Mouse (Mus musculus) intestine, embryonic 14.5 days (tissue): ENCODE measurements around the gene Zp3. TPM values are rescaled to one million over a fixed set of nuclear protein-coding genes. Genes with fewer than 3 reads are reported as not detected.

Experiments used
- ATAC-seq: fragments of 200-750 bp; cut with Nextera tagmentation; replicated peaks from 2 replicates; pipeline ENCODE4 v1.8.0; 2017; ENCODE audit warnings: low read depth, moderate number of reproducible peaks, moderate TSS enrichment, moderate library complexity; ENCODE audit not compliant: low FRiP score, low TSS enrichment
- DNase-seq: peaks from one replicate; pipeline ENCODE4 v3.0.0-alpha.2; 2018; ENCODE audit warnings: low spot score
- H3K27ac ChIP-seq: fragments of 300-500 bp; sonication (generic); 2 replicates; pipeline ENCODE4 v1.5.1; 2014; ENCODE audit warnings: low read depth, mild to moderate bottlenecking, control low read depth
- H3K27me3 ChIP-seq: fragments of 300-500 bp; sonication (generic); replicated peaks from 2 replicates; pipeline ENCODE4 v1.6.1; 2014; ENCODE audit warnings: low read length, control low read depth; ENCODE audit not compliant: control insufficient read depth, insufficient read depth
- H3K36me3 ChIP-seq: fragments of 300-500 bp; sonication (generic); 2 replicates; pipeline ENCODE4 v1.6.1; 2014; ENCODE audit warnings: low read length, control low read depth; ENCODE audit not compliant: control insufficient read depth, insufficient read depth
- H3K4me1 ChIP-seq: fragments of 300-500 bp; sonication (generic); replicated peaks from 2 replicates; pipeline ENCODE4 v1.6.1; 2014; ENCODE audit warnings: low read length, control low read depth, mixed read lengths; ENCODE audit not compliant: control insufficient read depth, insufficient read depth
- H3K4me2 ChIP-seq: fragments of 300-500 bp; sonication (generic); 2 replicates; pipeline ENCODE4 v1.6.1; 2014; ENCODE audit warnings: low read length
- H3K4me3 ChIP-seq: fragments of 300-500 bp; sonication (generic); 2 replicates; pipeline ENCODE4 v1.5.1; 2014; ENCODE audit warnings: low read depth, low read length, control low read depth, mixed read lengths
- H3K9ac ChIP-seq: fragments of 300-500 bp; sonication (generic); 2 replicates; pipeline ENCODE4 v1.6.1; 2014; ENCODE audit warnings: mild to moderate bottlenecking, low read length
- H3K9me3 ChIP-seq: fragments of 300-500 bp; sonication (generic); 2 replicates; pipeline ENCODE4 v1.6.1; 2016; ENCODE audit warnings: low read length, control low read depth; ENCODE audit not compliant: control insufficient read depth
- WGBS: fragments of 180-500 bp; shearing (Covaris S2); extraction: QIAGEN DNeasy Blood & Tissue Kit; methylation state at CpG from one replicate; pipeline ENCODE4 v1.1.7; 2014; 5-methylcytosine and 5-hydroxymethylcytosine counted together
- polyA plus RNA-seq: library from polyadenylated mRNA; unstranded; fragments of >200 nt; fragmentation: Nextera tagmentation; extraction: Ambion mirVana; gene quantifications from 2 replicates; pipeline ENCODE4 v1.2.1, GENCODE M21; 2014

Zp3 gene
- polyA plus RNA-seq, 1 experiment from 2014 or later = not detected

- Histone ChIP-seq H3K9ac (no peak overlapping the region), H3K4me2 (no peak overlapping the region), H3K4me3 (no peak overlapping the region), H3K27me3 (no peaks in the 10 kb centered on the region), H3K27ac (no peak overlapping the region), H3K9me3 (no peaks in the 10 kb centered on the region), H3K4me1 (no peaks in the 10 kb centered on the region), H3K36me3 (no peaks in the 10 kb centered on the region)
- ATAC-seq = no peak
- 58% methylated on average over 11 of the region's 11 CpGs for WGBS
- no peak for DNase-seq
These were observed 7.3 kb downstream of the Zp3 start for GRCm38 (mm10) chr5:135987248-135987647.

GRCm38 (mm10) chr5:135990601-135991000, 10.7 kb downstream of the Zp3 start:
- no peak overlapping the region for H3K27ac ChIP-seq
- 75% methylated on average over 5 of the region's 5 CpGs for WGBS
- peaks cover 4% of the 10 kb centered on the region; the same call in 1 of the 2 replicates for H3K4me1 ChIP-seq
- ATAC-seq (no peak), DNase-seq (no peak)
- no peak overlapping the region for H3K4me2 ChIP-seq
- H3K4me3 ChIP-seq = no peak overlapping the region
- H3K36me3 ChIP-seq = no peaks in the 10 kb centered on the region
- H3K27me3 ChIP-seq = no peaks in the 10 kb centered on the region
- H3K9me3 ChIP-seq = no peaks in the 10 kb centered on the region
- H3K9ac ChIP-seq = no peak overlapping the region

- DNase-seq (no peak), ATAC-seq (no peak)
- no peak overlapping the region for H3K4me2 ChIP-seq
These were observed 13.6 kb downstream of the Zp3 start for GRCm38 (mm10) chr5:135993381-135993965.

GRCm38 (mm10) chr5:135994335-135994724, 14.4 kb downstream of the Zp3 start:
- Histone ChIP-seq H3K27me3 (no peaks in the 10 kb centered on the region), H3K4me1 (peaks cover 8% of the 10 kb centered on the region; the same call in 1 of the 2 replicates), H3K36me3 (peaks cover 31% of the 10 kb centered on the region), H3K4me3 (peak overlapping the region; percentile 71; the same call in 1 of the 2 replicates), H3K9me3 (no peaks in the 10 kb centered on the region), H3K4me2 (no peak overlapping the region), H3K27ac (no peak overlapping the region), H3K9ac (no peak overlapping the region)
- 69% methylated on average over 8 of the region's 8 CpGs for WGBS
- DNase-seq (no peak), ATAC-seq (peak; percentile 16; the same call in 1 of the 2 replicates)

More at GRCm38 (mm10) chr5:135993381-135993965, 13.6 kb downstream of the Zp3 start:
- Histone ChIP-seq H3K36me3 (peaks cover 22% of the 10 kb centered on the region), H3K27me3 (no peaks in the 10 kb centered on the region), H3K9ac (no peak overlapping the region), H3K27ac (no peak overlapping the region), H3K9me3 (no peaks in the 10 kb centered on the region), H3K4me1 (peaks cover 8% of the 10 kb centered on the region; the same call in 1 of the 2 replicates), H3K4me3 (no peak overlapping the region)
- 47% methylated on average over 5 of the region's 5 CpGs for whole genome bisulfite sequencing

- peak within 1 kb of the TSS; percentile 73 for H3K9ac ChIP-seq
- peak within 1 kb of the TSS; percentile 75 for H3K4me2 ChIP-seq
- no peaks in the 10 kb centered on the region for H3K27me3 ChIP-seq
- ATAC-seq (peak; percentile 93), DNase-seq (peak; percentile 89)
- H3K36me3 ChIP-seq = peaks cover 34% of the 10 kb centered on the region
- peak within 1 kb of the TSS; percentile 71 for H3K4me3 ChIP-seq
- H3K9me3 ChIP-seq = no peaks in the 10 kb centered on the region
- WGBS = under 1% methylated on average over 47 of the region's 47 CpGs
- peaks cover 8% of the 10 kb centered on the region; the same call in 1 of the 2 replicates for H3K4me1 ChIP-seq
- H3K27ac ChIP-seq = peak within 1 kb of the TSS; percentile 84
These were observed 15.1 kb downstream of the Zp3 start, which contains the start of gene Dtx2 for GRCm38 (mm10) chr5:135994725-135995687. Dtx2 (plus strand) TSS chr5:135994800.

- Histone ChIP-seq H3K9me3 (no peaks in the 10 kb centered on the region), H3K4me3 (no peak overlapping the region), H3K4me2 (no peak overlapping the region), H3K27me3 (no peaks in the 10 kb centered on the region), H3K4me1 (peaks cover 8% of the 10 kb centered on the region; the same call in 1 of the 2 replicates), H3K27ac (no peak overlapping the region), H3K9ac (no peak overlapping the region), H3K36me3 (peaks cover 35% of the 10 kb centered on the region)
- 86% methylated on average over 8 of the region's 8 CpGs for WGBS
- ATAC-seq (no peak), DNase-seq (no peak)
These were observed 16.3 kb downstream of the Zp3 start for GRCm38 (mm10) chr5:135996162-135996561.

GRCm38 (mm10) chr5:136001222-136001621, 21.3 kb downstream of the Zp3 start:
- H3K36me3 ChIP-seq = peaks cover 40% of the 10 kb centered on the region
- H3K27me3 ChIP-seq = no peaks in the 10 kb centered on the region
- H3K4me3 ChIP-seq = no peak overlapping the region
- 89% methylated on average over 6 of the region's 6 CpGs for WGBS
- H3K4me1 ChIP-seq = no peaks in the 10 kb centered on the region; the same call in 1 of the 2 replicates
- no peaks in the 10 kb centered on the region for H3K9me3 ChIP-seq
- ATAC-seq (no peak), DNase-seq (no peak)
- no peak overlapping the region for H3K9ac ChIP-seq
- no peak overlapping the region for H3K4me2 ChIP-seq
- H3K27ac ChIP-seq = no peak overlapping the region

- H3K4me3 ChIP-seq = no peak overlapping the region
- no peaks in the 10 kb centered on the region; the same call in 1 of the 2 replicates for H3K4me1 ChIP-seq
- H3K27me3 ChIP-seq = no peaks in the 10 kb centered on the region
- ATAC-seq (no peak), DNase-seq (no peak)
- H3K36me3 ChIP-seq = peaks cover 29% of the 10 kb centered on the region
- H3K27ac ChIP-seq = no peak overlapping the region
- H3K9me3 ChIP-seq = no peaks in the 10 kb centered on the region
- H3K9ac ChIP-seq = no peak overlapping the region
- 68% methylated on average over 2 of the region's 2 CpGs for WGBS
- no peak overlapping the region for H3K4me2 ChIP-seq
These were observed 22.4 kb downstream of the Zp3 start for GRCm38 (mm10) chr5:136002325-136002724.
